Mouse (Mus musculus) embryo, embryonic 11 days (tissue): ENCODE results near the gene Jag2.

Experiments used
- DNase-seq: peaks from one replicate; pipeline ENCODE4 v3.0.0-alpha.2; 2015

Gene Jag2

GRCm38 (mm10) chr12:112940710-112941109, 11.1 kb upstream of the Jag2 start:
- no peak for DNase-seq

GRCm38 (mm10) chr12:112940238-112940637, 10.7 kb upstream of the Jag2 start:
- DNase-seq: no peak

GRCm38 (mm10) chr12:112938873-112939565, 9.4 kb upstream of the Jag2 start:
- peak; percentile 76 for DNase-seq

GRCm38 (mm10) chr12:112938366-112938765, 8.8 kb upstream of the Jag2 start:
- DNase-seq: no peak

- no peak for DNase-seq
Measured at GRCm38 (mm10) chr12:112937906-112938305, 8.3 kb upstream of the Jag2 start.

GRCm38 (mm10) chr12:112932647-112933046, 3.1 kb upstream of the Jag2 start:
- DNase-seq: no peak

GRCm38 (mm10) chr12:112928401-112929241, 955 bp downstream of the Jag2 start:
- peak; percentile 69 for DNase-seq

- DNase-seq: no peak
Measured at GRCm38 (mm10) chr12:112927265-112927664, 2.3 kb downstream of the Jag2 start.

GRCm38 (mm10) chr12:112925950-112926349, 3.6 kb downstream of the Jag2 start:
- DNase-seq: no peak

GRCm38 (mm10) chr12:112922541-112922940, 7.0 kb downstream of the Jag2 start:
- DNase-seq: peak; percentile 45

GRCm38 (mm10) chr12:112921518-112921917, 8.1 kb downstream of the Jag2 start:
- no peak for DNase-seq

GRCm38 (mm10) chr12:112917906-112918305, 11.7 kb downstream of the Jag2 start:
- DNase-seq: no peak

GRCm38 (mm10) chr12:112917486-112917885, 12.1 kb downstream of the Jag2 start:
- no peak for DNase-seq

- no peak for DNase-seq
Measured at GRCm38 (mm10) chr12:112916698-112917400, 12.7 kb downstream of the Jag2 start.

GRCm38 (mm10) chr12:112915587-112915986, 14.0 kb downstream of the Jag2 start:
- DNase-seq: no peak

- no peak for DNase-seq
Measured at GRCm38 (mm10) chr12:112914527-112914926, 15.0 kb downstream of the Jag2 start.

GRCm38 (mm10) chr12:112912951-112913745, 16.4 kb downstream of the Jag2 start:
- DNase-seq: no peak

- no peak for DNase-seq
Measured at GRCm38 (mm10) chr12:112911701-112912100, 17.9 kb downstream of the Jag2 start.

- no peak for DNase-seq
Measured at GRCm38 (mm10) chr12:112908991-112909390, 20.6 kb downstream of the Jag2 start.

GRCm38 (mm10) chr12:112905001-112905400, 24.6 kb downstream of the Jag2 start:
- no peak for DNase-seq

- DNase-seq: no peak
Measured at GRCm38 (mm10) chr12:112903941-112904340, 25.6 kb downstream of the Jag2 start.

- DNase-seq: no peak
Measured at GRCm38 (mm10) chr12:112900641-112901040, 28.9 kb downstream of the Jag2 start.

- no peak for DNase-seq
Measured at GRCm38 (mm10) chr12:112898960-112899359, 30.6 kb downstream of the Jag2 start.
